Mouse (Mus musculus): ENCODE data around the gene Syt7. TPM values are rescaled to one million over a fixed set of nuclear protein-coding genes. Genes with fewer than 3 reads are reported as not detected.

Gene Syt7
- polyA plus RNA-seq, 1 experiment, result 173 TPM

DNA sequence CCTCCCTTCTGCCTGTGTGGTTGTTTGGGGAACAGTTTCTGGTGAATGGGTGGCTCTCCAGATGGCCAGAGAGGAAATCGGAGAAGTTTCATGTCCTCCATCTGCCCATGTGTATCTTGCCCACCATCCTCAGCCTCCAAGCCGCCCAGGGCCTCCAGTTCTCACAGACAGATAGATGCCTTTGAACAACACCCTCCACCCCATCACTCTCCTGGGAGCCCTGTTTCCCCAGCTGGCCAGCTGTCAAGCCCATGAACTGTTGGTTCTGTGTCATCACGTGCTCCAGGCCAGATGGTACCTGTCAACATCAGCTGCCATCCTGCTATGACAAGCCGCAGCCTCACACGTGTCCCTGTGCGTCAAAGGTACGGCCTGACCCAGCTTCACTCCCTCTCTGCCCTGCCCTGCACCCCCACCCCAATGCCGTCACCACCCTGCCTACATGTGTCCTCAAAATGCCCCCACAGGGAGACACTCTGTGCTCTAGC lies 80.3 kb downstream of the Syt7 start:
- Histone ChIP-seq H3K4me3 (replicated peaks; ENCODE audit: insufficient read depth, low read depth, low read length) (no peak overlapping the region), H3K4me1 (ENCODE audit: control insufficient read depth, insufficient read depth, low read length) (no peaks in the 10 kb centered on the region), H3K27ac (ENCODE audit: insufficient read depth, low read length) (no peak overlapping the region), H3K27me3 (ENCODE audit: control insufficient read depth, insufficient read depth, low read length) (no peaks in the 10 kb centered on the region)
- no peak for TF ChIP-seq CTCF (IDR thresholded peaks at IDR 0.05; ENCODE audit: borderline replicate concordance, insufficient read depth, low read depth, low read length)
- TF ChIP-seq POLR2A (IDR thresholded peaks at IDR 0.05; ENCODE audit: borderline replicate concordance, insufficient read depth, low read length), result no peak
- 30% methylated on average over 8 of the region's 8 CpGs for WGBS
- DNase-seq, result no peak

DNA sequence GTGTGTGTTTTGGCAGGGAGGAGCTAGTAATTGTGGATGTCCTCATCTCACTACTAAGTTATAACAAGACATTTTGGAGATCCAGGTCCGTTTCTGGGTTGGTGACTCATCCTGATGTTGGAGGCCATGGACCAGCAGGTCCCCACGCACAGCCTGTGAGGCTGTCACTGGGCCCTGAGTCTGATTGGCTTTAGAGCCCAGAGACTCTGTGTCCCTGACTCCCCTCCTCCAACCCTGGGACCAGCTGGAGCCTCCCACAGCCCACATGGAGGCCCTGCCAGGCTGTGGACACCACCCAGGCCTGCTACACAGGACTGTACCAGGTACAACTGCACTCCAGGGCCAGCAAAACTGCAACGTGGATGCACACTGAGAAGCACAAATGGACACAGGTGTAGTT lies 84.1 kb downstream of the Syt7 start:
- WGBS, result 64% methylated on average over 3 of the region's 3 CpGs
- no peak for TF ChIP-seq POLR2A (IDR thresholded peaks at IDR 0.05; ENCODE audit: borderline replicate concordance, insufficient read depth, low read length)
- TF ChIP-seq CTCF (IDR thresholded peaks at IDR 0.05; ENCODE audit: borderline replicate concordance, insufficient read depth, low read depth, low read length), result no peak
- H3K4me3 ChIP-seq (replicated peaks; ENCODE audit: insufficient read depth, low read depth, low read length), result no peak overlapping the region

DNA sequence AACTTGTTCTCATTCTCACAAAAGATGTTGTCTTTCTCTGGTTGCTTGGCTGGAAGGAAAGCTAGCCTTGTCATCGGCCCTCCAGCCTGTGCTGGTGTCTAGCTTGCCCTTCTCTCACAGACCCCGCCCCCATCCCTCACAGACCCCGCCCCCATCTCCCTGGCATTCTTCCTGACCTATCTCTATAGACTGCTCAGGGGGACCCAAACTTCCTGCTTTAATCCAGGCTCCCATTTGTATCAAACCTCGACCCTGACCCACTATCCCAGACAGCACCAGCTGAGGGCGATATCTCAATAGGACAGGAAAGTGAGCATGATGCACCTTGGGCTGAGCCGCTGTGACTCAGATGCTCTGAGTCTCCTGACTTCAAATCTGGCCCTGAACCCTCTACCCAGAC lies 84.9 kb downstream of the Syt7 start:
- no peak for DNase-seq
- 23% methylated on average over 6 of the region's 6 CpGs for WGBS
- TF ChIP-seq POLR2A (IDR thresholded peaks at IDR 0.05; ENCODE audit: borderline replicate concordance, insufficient read depth, low read length) (no peak), CTCF (IDR thresholded peaks at IDR 0.05; ENCODE audit: borderline replicate concordance, insufficient read depth, low read depth, low read length) (no peak)

More for the DNA sequence above, 84.1 kb downstream of the Syt7 start:
- no peaks in the 10 kb centered on the region for H3K27me3 ChIP-seq (ENCODE audit: control insufficient read depth, insufficient read depth, low read length)
- no peak overlapping the region for H3K27ac ChIP-seq (ENCODE audit: insufficient read depth, low read length)
- no peaks in the 10 kb centered on the region for H3K4me1 ChIP-seq (ENCODE audit: control insufficient read depth, insufficient read depth, low read length)
- DNase-seq, result no peak

DNA sequence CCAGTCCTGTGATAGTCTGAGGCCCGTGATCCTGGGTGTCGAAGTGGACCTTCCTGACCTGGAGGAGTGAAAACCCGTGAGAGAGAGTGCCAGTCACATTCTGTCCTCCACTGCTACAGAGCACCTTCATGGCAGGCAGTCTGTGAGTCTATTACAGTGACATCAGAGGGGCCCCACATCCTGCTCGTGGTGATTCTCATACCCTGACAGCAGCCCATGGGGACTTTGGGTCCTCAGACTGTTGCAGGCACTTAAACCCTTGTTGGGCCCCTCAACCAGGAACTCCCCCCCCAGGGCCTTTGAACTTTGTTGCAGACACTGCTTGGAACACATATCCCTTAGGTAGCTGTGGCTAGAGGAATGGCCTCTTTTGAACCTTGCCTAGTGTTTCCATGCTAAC lies 90.7 kb downstream of the Syt7 start:
- 73% methylated on average over 4 of the region's 4 CpGs for WGBS
- Histone ChIP-seq H3K4me1 (ENCODE audit: control insufficient read depth, insufficient read depth, low read length) (no peaks in the 10 kb centered on the region; the same call in 1 of the 2 replicates), H3K27me3 (ENCODE audit: control insufficient read depth, insufficient read depth, low read length) (no peaks in the 10 kb centered on the region), H3K27ac (ENCODE audit: insufficient read depth, low read length) (no peak overlapping the region), H3K4me3 (replicated peaks; ENCODE audit: insufficient read depth, low read depth, low read length) (no peak overlapping the region)
- TF ChIP-seq CTCF (IDR thresholded peaks at IDR 0.05; ENCODE audit: borderline replicate concordance, insufficient read depth, low read depth, low read length), result no peak
- no peak for TF ChIP-seq POLR2A (IDR thresholded peaks at IDR 0.05; ENCODE audit: borderline replicate concordance, insufficient read depth, low read length)
- no peak for DNase-seq

More for the DNA sequence above, 84.9 kb downstream of the Syt7 start:
- no peaks in the 10 kb centered on the region for H3K27me3 ChIP-seq (ENCODE audit: control insufficient read depth, insufficient read depth, low read length)
- H3K4me1 ChIP-seq (ENCODE audit: control insufficient read depth, insufficient read depth, low read length), result no peaks in the 10 kb centered on the region
- H3K27ac ChIP-seq (ENCODE audit: insufficient read depth, low read length), result no peak overlapping the region
- no peak overlapping the region for H3K4me3 ChIP-seq (replicated peaks; ENCODE audit: insufficient read depth, low read depth, low read length)

DNA sequence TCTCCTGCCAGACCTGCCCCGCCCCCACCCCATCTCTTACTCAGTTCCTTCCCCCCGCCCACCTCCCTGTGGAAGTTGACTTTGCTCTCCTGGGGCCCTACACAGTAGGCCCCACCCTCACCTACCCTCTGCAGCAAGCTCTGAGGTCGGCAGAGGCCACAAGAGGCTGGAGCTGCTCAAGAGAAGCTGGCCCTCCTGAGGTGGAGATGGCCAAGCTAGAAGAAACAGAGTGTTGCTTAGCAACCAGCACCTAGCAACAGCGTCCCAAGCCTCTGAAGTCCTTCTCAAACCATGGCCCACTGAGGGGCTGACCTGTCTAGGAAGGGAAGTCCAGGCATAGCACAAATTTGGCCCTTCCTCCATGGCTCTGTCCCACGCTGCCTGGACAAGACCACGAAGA lies 93.8 kb downstream of the Syt7 start, which contains the start of gene Ppp1r32:
Ppp1r32 (minus strand) TSS at position 226 of the 400 bp plus-strand sequence.
- DNase-seq, result no peak
- Histone ChIP-seq H3K27ac (ENCODE audit: insufficient read depth, low read length) (no peak within 1 kb of the TSS), H3K27me3 (ENCODE audit: control insufficient read depth, insufficient read depth, low read length) (no peaks in the 10 kb centered on the region), H3K4me1 (ENCODE audit: control insufficient read depth, insufficient read depth, low read length) (no peaks in the 10 kb centered on the region; the same call in 1 of the 2 replicates), H3K4me3 (replicated peaks; ENCODE audit: insufficient read depth, low read depth, low read length) (no peak within 1 kb of the TSS)
- no peak for TF ChIP-seq POLR2A (IDR thresholded peaks at IDR 0.05; ENCODE audit: borderline replicate concordance, insufficient read depth, low read length)
- TF ChIP-seq CTCF (IDR thresholded peaks at IDR 0.05; ENCODE audit: borderline replicate concordance, insufficient read depth, low read depth, low read length), result no peak
- WGBS, result 28% methylated on average over 6 of the region's 6 CpGs

DNA sequence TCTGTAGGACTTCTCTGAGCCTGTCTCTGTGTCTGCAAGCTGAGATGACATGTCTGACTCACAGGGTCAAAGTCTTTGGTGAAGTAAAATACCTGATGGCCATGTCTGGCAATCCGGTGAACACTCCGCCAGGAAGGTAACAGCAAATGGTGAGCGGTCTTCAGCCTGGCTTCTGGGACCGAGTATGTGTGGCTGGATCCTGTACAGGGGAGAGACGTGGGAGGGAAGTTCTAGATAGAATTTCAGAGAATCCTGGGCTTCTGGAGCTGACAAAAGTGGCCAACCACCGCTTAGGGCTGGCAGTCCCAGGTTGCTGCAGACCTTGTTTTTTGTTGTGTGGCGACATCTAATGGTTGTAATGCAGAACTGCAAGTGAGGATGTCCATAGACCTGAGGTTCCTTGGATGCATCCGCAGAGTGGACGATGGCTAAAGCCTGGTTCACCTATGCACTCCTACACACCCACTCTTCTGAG lies 97.4 kb downstream of the Syt7 start:
- TF ChIP-seq CTCF (IDR thresholded peaks at IDR 0.05; ENCODE audit: borderline replicate concordance, insufficient read depth, low read depth, low read length), result peak; percentile 92
- TF ChIP-seq POLR2A (IDR thresholded peaks at IDR 0.05; ENCODE audit: borderline replicate concordance, insufficient read depth, low read length), result no peak
- Histone ChIP-seq H3K4me1 (ENCODE audit: control insufficient read depth, insufficient read depth, low read length) (no peaks in the 10 kb centered on the region), H3K27me3 (ENCODE audit: control insufficient read depth, insufficient read depth, low read length) (no peaks in the 10 kb centered on the region), H3K4me3 (replicated peaks; ENCODE audit: insufficient read depth, low read depth, low read length) (no peak overlapping the region), H3K27ac (ENCODE audit: insufficient read depth, low read length) (no peak overlapping the region)
- 24% methylated on average over 9 of the region's 9 CpGs for WGBS
- peak; percentile 60 to 67 for DNase-seq

DNA sequence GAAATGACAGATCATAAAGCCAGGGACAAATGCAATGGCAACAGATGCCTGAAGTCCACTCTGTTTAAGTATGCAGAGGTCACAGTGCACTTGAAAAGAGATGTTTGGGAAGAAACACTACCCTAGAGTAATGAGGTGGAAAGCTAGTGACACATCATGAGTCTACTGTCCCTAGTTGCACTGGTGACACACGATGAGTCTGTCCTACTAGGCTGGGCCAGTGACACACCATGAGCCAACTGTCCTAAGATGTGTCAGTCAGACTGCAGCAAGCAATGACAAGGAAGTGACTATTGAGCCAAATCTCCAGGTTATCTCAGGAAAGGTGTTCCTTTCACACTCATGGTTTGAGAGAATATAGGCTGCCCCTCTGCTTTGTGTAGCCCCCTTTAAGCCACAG lies 106.8 kb downstream of the Syt7 start:
- no peak overlapping the region for H3K4me3 ChIP-seq (replicated peaks; ENCODE audit: insufficient read depth, low read depth, low read length)
- TF ChIP-seq POLR2A (IDR thresholded peaks at IDR 0.05; ENCODE audit: borderline replicate concordance, insufficient read depth, low read length) (no peak), CTCF (IDR thresholded peaks at IDR 0.05; ENCODE audit: borderline replicate concordance, insufficient read depth, low read depth, low read length) (no peak)
- WGBS, result 87% methylated on average over 1 of the region's 1 CpGs
- DNase-seq, result no peak
- H3K27me3 ChIP-seq (ENCODE audit: control insufficient read depth, insufficient read depth, low read length), result no peaks in the 10 kb centered on the region
- peaks cover 2% of the 10 kb centered on the region; the same call in 1 of the 2 replicates for H3K4me1 ChIP-seq (ENCODE audit: control insufficient read depth, insufficient read depth, low read length)
- H3K27ac ChIP-seq (ENCODE audit: insufficient read depth, low read length), result no peak overlapping the region

DNA sequence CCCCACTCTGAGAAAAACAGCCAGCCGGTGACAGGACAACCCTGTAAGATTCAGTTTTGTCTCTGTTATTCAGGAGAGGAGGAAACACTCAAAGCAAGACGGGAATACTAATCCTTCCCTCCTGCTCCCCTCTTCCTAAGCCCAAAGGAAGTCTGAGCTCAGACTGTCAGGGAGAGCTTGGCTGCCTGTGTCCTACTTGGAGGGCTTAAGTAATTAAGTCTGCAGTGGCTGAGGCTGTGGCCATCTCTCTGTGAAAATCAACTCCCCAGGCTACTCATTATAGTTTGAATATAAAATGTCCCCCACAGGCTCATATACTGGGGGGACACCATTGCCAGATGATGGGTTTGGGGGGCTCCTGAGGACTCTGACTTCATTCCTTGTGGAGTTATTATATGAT lies 108.1 kb downstream of the Syt7 start:
- TF ChIP-seq CTCF (IDR thresholded peaks at IDR 0.05; ENCODE audit: borderline replicate concordance, insufficient read depth, low read depth, low read length) (no peak), POLR2A (IDR thresholded peaks at IDR 0.05; ENCODE audit: borderline replicate concordance, insufficient read depth, low read length) (no peak)
- no peak overlapping the region for H3K4me3 ChIP-seq (replicated peaks; ENCODE audit: insufficient read depth, low read depth, low read length)
- peaks cover 3% of the 10 kb centered on the region; the same call in 1 of the 2 replicates for H3K4me1 ChIP-seq (ENCODE audit: control insufficient read depth, insufficient read depth, low read length)
- no peaks in the 10 kb centered on the region for H3K27me3 ChIP-seq (ENCODE audit: control insufficient read depth, insufficient read depth, low read length)
- DNase-seq, result no peak
- H3K27ac ChIP-seq (ENCODE audit: insufficient read depth, low read length), result no peak overlapping the region
- WGBS, result 63% methylated on average over 2 of the region's 2 CpGs
